Mouse (Mus musculus) kidney, adult 2 months (tissue): ENCODE data around the gene Vps51. TPM values are rescaled to one million over a fixed set of nuclear protein-coding genes. Genes with fewer than 3 reads are reported as not detected.

ENCODE experiments used
- DNase-seq: peaks from one replicate; pipeline ENCODE4 v3.0.0; 2021
- H3K27ac ChIP-seq: fragments of 200-500 bp; 2 replicates; pipeline ENCODE4 v1.5.1; 2012; ENCODE audit warnings: low read depth, low read length, control low read depth, inconsistent platforms; ENCODE audit not compliant: insufficient read depth
- H3K27me3 ChIP-seq: fragments of 200-500 bp; replicated peaks from 2 replicates; pipeline ENCODE4 v1.6.1; 2012; ENCODE audit warnings: mild to moderate bottlenecking, moderate library complexity, low read length, inconsistent platforms; ENCODE audit not compliant: control insufficient read depth, insufficient read depth
- H3K36me3 ChIP-seq: fragments of 200-500 bp; 2 replicates; pipeline ENCODE4 v1.6.1; 2012; ENCODE audit warnings: mild to moderate bottlenecking, moderate library complexity, low read length, inconsistent platforms; ENCODE audit not compliant: control insufficient read depth, insufficient read depth
- H3K4me1 ChIP-seq: fragments of 200-500 bp; 2 replicates; pipeline ENCODE4 v1.6.1; 2011; ENCODE audit warnings: low read length; ENCODE audit not compliant: control insufficient read depth, insufficient read depth
- H3K4me3 ChIP-seq: fragments of 200-500 bp; 2 replicates; pipeline ENCODE4 v1.5.1; 2011; ENCODE audit warnings: mild to moderate bottlenecking, low read depth, low read length, control low read depth; ENCODE audit not compliant: insufficient read depth
- CTCF ChIP-seq: fragments of 200-500 bp; conservative IDR thresholded peaks from 2 replicates; pipeline ENCODE4 v1.5.1; 2011; ENCODE audit warnings: low read depth, mild to moderate bottlenecking, control low read depth, low read length, moderate library complexity, mixed read lengths; ENCODE audit not compliant: insufficient read depth, insufficient read length
- POLR2A ChIP-seq: fragments of 200-500 bp; IDR thresholded peaks from one replicate; pipeline ENCODE4 v1.6.1; 2011; ENCODE audit warnings: low read depth, low read length, control low read depth
- WGBS: fragments of 180-500 bp; shearing (Covaris S2); methylation state at CpG from one replicate; pipeline ENCODE4 v1.1.7; 2018; 5-methylcytosine and 5-hydroxymethylcytosine counted together
- polyA plus RNA-seq: library from polyadenylated mRNA; depleted of rRNA; stranded (reverse); fragments of >200 nt; gene quantifications from 2 replicates; pipeline ENCODE4 v1.2.3, GENCODE M21; 2012

Vps51 gene
- polyA plus RNA-seq, 1 experiment = 65.0 TPM

DNA sequence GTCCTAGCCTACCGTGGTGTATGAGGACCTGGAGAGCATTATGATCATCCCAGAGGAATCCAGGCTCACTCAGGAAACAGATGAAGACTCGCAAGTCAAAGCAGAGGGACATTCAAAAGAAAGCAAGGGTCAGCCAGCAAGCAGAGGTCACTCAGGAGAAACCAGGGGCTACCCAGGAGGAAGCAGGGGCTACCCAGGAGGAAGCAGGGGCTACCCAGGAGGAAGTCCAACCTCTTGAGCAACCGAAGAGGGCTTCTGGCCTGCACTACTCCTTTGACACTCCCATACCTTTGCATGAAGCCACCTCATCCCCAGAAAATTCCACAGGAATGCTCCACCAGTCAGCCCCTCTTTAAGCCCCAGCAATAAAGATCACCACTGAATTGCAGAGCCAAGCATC lies 20.8 kb upstream of the Vps51 start:
- DNase-seq = peak; percentile 19
- H3K27me3 ChIP-seq = no peaks in the 10 kb centered on the region
- WGBS = 86% methylated on average over 3 of the region's 3 CpGs
- H3K4me1 ChIP-seq = no peaks in the 10 kb centered on the region
- no peak overlapping the region for H3K4me3 ChIP-seq
- no peak for TF ChIP-seq POLR2A
- no peak for TF ChIP-seq CTCF
- H3K27ac ChIP-seq = no peak overlapping the region
- no peaks in the 10 kb centered on the region for H3K36me3 ChIP-seq

DNA sequence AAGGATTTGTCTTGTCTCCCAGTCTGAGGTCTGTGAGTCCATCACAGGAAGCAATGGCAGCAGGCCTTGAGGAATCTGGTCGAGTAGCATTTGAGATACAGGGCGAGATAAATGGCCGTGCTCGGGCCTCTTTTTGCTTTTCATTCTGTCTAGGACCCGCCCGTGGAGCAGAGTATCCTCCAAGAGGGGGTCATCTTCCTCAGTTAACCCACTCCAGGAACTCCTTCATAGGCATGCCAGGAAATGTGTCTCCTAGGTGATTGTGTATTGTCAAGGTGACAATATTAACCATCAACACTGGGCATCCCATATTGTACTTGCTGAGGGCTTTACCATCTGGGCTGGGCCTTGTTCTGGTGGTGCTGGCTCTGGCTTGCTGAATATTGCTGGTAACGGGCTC lies 17.1 kb upstream of the Vps51 start, which contains the start of gene AC131692.1:
TSS of gene AC131692.1 (plus strand) at position 301 of the 400 bp plus-strand sequence.
- Histone ChIP-seq H3K36me3 (no peaks in the 10 kb centered on the region), H3K27ac (no peak within 1 kb of the TSS), H3K4me1 (no peaks in the 10 kb centered on the region), H3K4me3 (no peak within 1 kb of the TSS), H3K27me3 (no peaks in the 10 kb centered on the region)
- TF ChIP-seq POLR2A = no peak
- TF ChIP-seq CTCF = no peak
- 92% methylated on average over 7 of the region's 7 CpGs for WGBS
- no peak for DNase-seq

DNA sequence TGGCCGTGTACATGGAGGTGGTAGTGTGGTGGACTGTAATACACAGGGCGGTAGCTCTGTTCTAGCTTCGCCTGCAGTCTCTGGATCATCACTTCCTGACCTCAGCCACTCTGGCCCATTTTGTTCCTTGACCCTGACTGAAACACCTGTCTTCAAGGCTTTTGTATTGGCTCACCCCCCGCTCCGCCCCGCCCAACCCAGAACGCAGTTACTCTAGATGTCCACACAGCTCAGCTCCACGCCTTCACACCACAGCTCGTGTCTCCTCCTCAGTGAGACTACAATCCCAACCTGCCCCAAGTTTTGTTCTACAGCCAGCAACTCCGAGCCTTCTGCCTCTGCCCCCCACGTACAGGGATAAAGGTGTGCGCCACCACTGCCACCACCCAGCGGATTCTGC lies 11.8 kb upstream of the Vps51 start:
- Histone ChIP-seq H3K4me3 (no peak overlapping the region), H3K27me3 (no peaks in the 10 kb centered on the region), H3K4me1 (no peaks in the 10 kb centered on the region; the same call in 1 of the 2 replicates), H3K27ac (no peak overlapping the region), H3K36me3 (no peaks in the 10 kb centered on the region)
- no peak for TF ChIP-seq POLR2A
- no peak for TF ChIP-seq CTCF
- WGBS = 90% methylated on average over 13 of the region's 13 CpGs
- DNase-seq = no peak

DNA sequence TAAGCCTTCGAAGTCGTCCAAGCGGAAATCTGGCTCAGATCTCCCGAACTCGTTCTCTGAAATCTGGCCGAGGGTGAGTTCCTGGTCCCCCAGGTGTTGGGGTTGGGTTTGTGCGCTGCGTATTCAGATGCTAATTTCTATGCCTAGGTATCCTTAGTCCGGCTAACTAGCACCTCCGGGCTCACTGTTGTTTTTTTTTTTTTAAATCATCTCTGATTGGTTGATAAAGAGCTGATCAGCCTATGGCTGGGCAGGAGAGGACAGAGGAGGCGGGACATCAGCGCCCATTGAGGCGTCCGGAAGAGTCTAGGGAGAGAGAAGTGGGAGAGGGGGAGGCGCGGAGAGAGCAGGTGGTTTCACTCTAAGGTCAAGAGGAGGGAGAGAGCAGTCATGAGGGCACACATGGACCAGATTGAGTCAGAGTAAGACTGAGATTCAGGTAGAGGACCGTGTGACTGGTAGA lies 8.4 kb upstream of the Vps51 start:
- H3K4me1 ChIP-seq = no peaks in the 10 kb centered on the region; the same call in 1 of the 2 replicates
- WGBS = under 1% methylated on average over 17 of the region's 17 CpGs
- no peaks in the 10 kb centered on the region for H3K36me3 ChIP-seq
- H3K27me3 ChIP-seq = no peaks in the 10 kb centered on the region
- no peak for TF ChIP-seq POLR2A
- TF ChIP-seq CTCF = no peak
- peak overlapping the region; percentile 44 for H3K4me3 ChIP-seq
- DNase-seq = peak; percentile 68
- no peak overlapping the region for H3K27ac ChIP-seq

DNA sequence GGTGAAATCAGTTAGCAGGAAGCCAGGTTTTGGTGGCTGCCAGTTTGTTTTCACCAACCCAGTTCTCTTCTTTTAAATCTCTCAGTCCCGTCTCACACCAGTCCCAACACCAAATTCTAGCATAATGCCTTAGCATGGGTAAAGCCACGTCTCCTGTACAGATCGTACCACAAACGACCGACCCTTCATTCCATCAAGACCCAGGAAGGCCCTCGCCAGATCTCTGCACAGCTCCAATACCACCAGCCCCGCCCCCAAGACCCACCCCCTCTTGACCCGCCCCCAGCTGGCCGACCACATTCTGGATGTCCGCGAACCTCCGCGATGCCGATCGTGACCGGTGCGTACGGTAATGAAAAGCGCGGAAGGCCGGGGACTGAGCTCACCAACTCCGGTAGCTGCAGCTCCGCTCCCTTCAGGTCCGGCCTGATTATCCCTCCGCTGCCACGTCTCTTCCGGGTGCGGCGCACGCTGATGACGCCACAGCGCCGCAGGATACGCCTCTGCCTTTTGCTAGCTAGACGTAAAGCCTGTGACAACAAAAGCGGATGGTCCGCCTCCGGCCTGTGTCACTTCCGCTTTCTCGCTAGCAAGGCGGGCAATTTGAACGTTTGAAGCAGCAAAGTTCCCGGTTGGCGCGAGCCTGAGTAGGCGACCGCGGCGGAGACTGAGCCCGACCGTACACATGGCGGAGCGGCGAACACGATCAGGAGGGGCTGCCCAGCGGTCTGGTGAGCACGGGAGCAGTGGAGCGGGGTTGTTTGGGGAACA lies 7.6 kb upstream of the Vps51 start, which contains the start of the genes Zfpl1 and Cdca5:
TSS of gene Zfpl1 (minus strand) at position 479 of the 771 bp plus-strand sequence.
TSS of gene Cdca5 (plus strand) at position 506 of the 771 bp plus-strand sequence.
- no peak for TF ChIP-seq CTCF
- TF ChIP-seq POLR2A = peak; percentile 58
- Histone ChIP-seq H3K4me1 (no peaks in the 10 kb centered on the region; the same call in 1 of the 2 replicates), H3K4me3 (peak within 1 kb of the TSS; percentile 66), H3K27me3 (no peaks in the 10 kb centered on the region), H3K36me3 (no peaks in the 10 kb centered on the region), H3K27ac (no peak within 1 kb of the TSS)
- DNase-seq = peak; percentile 98
- WGBS = under 1% methylated on average over 58 of the region's 58 CpGs

DNA sequence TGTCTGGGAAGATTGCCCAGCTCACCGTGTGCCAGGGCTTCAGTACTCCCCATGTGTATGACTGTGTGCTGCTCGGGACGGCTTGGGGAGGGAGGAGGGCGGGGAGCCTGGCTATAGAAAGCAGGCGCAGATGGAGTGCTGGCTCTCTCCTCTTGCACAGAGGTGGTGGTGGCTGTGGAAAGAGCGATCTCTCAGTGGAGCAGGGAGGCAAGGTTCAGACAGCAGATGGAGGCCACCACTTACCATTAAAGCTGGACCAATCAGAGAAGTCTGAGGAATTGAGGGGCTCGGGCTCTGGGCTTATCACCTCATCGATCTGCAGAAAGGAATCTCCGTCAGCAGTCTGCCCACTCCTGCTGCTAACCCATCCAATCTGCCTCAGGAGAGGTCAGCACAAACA lies 5.1 kb upstream of the Vps51 start, which contains the start of gene Gm28374:
TSS of gene Gm28374 (minus strand) at position 101 of the 400 bp plus-strand sequence.
- TF ChIP-seq POLR2A = no peak
- no peak for TF ChIP-seq CTCF
- no peak within 1 kb of the TSS for H3K4me3 ChIP-seq
- no peak within 1 kb of the TSS for H3K27ac ChIP-seq
- no peaks in the 10 kb centered on the region for H3K27me3 ChIP-seq
- DNase-seq = no peak
- H3K36me3 ChIP-seq = no peaks in the 10 kb centered on the region
- 88% methylated on average over 9 of the region's 9 CpGs for WGBS
- H3K4me1 ChIP-seq = no peaks in the 10 kb centered on the region; the same call in 1 of the 2 replicates

DNA sequence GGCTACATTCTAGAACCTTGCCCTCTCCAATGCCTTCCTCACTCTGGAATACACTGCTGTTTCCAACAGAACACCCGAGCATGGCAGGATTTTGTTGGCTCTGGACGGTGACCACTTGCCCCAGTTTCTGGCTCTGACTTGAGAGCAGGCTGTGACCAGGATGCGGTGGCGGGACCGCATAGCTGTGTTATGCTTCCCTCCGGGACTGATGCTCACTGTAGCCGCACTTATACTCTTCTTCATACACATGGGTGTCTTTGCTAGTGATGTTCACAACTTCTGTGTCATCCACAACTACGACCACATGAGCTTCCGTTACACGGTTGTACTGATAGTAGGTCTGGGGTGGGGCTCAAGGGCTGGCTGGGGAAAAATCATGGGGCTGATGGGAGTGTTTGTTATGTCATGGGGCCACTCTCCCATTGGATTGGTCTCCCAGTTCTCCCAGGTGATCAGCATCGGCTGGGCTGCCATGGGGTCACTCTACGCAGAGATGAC lies 3.0 kb upstream of the Vps51 start, which contains the start of gene Tmem262:
TSS of gene Tmem262 (plus strand) at position 51 of the 498 bp plus-strand sequence.
- H3K4me1 ChIP-seq = peaks cover 5% of the 10 kb centered on the region
- TF ChIP-seq POLR2A = no peak
- TF ChIP-seq CTCF = no peak
- no peaks in the 10 kb centered on the region for H3K27me3 ChIP-seq
- no peak within 1 kb of the TSS for H3K27ac ChIP-seq
- no peak for DNase-seq
- H3K36me3 ChIP-seq = no peaks in the 10 kb centered on the region
- 91% methylated on average over 12 of the region's 12 CpGs for WGBS
- no peak within 1 kb of the TSS for H3K4me3 ChIP-seq
